16 mouse cellular contexts compared by ENCODE assay signal in genomic region chr7:98842997-98843396, GRCm38 (mm10). TPM values are rescaled to one million over a fixed set of nuclear protein-coding genes. Genes with fewer than 3 reads are reported as not detected.
DNase-seq lines count a peak whose midpoint lies in the region; ATAC-seq and TF ChIP-seq lines count a peak whose summit lies in the region.
"Had no signal": no experiment of that assay in that cellular context is flagged by ENCODE, and none has a peak within 500 bp of the region (broad histone marks: within the 10 kb centered on the region; RNA-seq: fewer than 3 reads in every experiment).

No protein-coding gene starts in this region.

- no peaks in the 10 kb centered on the region for H3K9me3 ChIP-seq in kidney, embryonic 15.5 days (replicated peaks)
- no peaks in the 10 kb centered on the region for H3K9me3 ChIP-seq in kidney, embryonic 16.5 days (ENCODE audit: low read length)
- H3K9me3 ChIP-seq in intestine, embryonic 15.5 days: no peaks in the 10 kb centered on the region
- no peaks in the 10 kb centered on the region for H3K9me3 ChIP-seq in limb, embryonic 10.5 days (replicated peaks)
- H3K9me3 ChIP-seq: forebrain, embryonic 13.5 days; hindbrain, embryonic 15.5 days had no signal

- 0 out of 2 replicates have a peak overlapping the region, but pooled peaks have one; percentile 14 for H3K4me2 ChIP-seq in kidney, embryonic 15.5 days
- H3K4me2 ChIP-seq in kidney, embryonic 16.5 days (replicated peaks; ENCODE audit: low read depth, low read length): no peak overlapping the region
- H3K4me2 ChIP-seq in intestine, embryonic 15.5 days (replicated peaks): no peak overlapping the region
- H3K4me2 ChIP-seq: forebrain, embryonic 13.5 days; hindbrain, embryonic 15.5 days had no signal

- peak overlapping the region; percentile 2; the same call in 1 of the 2 replicates for H3K9ac ChIP-seq in kidney, embryonic 15.5 days
- H3K9ac ChIP-seq in kidney, embryonic 16.5 days (replicated peaks; ENCODE audit: low read length): no peak overlapping the region; the same call in 1 of the 2 replicates
- H3K9ac ChIP-seq in intestine, embryonic 15.5 days: no peak overlapping the region
- H3K9ac ChIP-seq: forebrain, embryonic 13.5 days; forebrain, postnatal 0 days; hindbrain, embryonic 15.5 days had no signal

- H3K4me3 ChIP-seq in kidney, embryonic 15.5 days (replicated peaks): no peak overlapping the region
- H3K4me3 ChIP-seq in kidney, embryonic 16.5 days (ENCODE audit: low read length): no peak overlapping the region
- no peak overlapping the region for H3K4me3 ChIP-seq in intestine, embryonic 15.5 days (replicated peaks)
- H3K4me3 ChIP-seq in limb, embryonic 10.5 days: peak overlapping the region; percentile 20
- no peak overlapping the region for H3K4me3 ChIP-seq in layer of hippocampus, adult 2 months
- H3K4me3 ChIP-seq: forebrain, embryonic 13.5 days; hindbrain, embryonic 15.5 days had no signal

- ATAC-seq in kidney, embryonic 15.5 days (replicated peaks; ENCODE audit: low FRiP score): no peak
- ATAC-seq in kidney, embryonic 16.5 days (ENCODE audit: low FRiP score, low TSS enrichment): no peak
- peak; percentile 45 for ATAC-seq in intestine, embryonic 15.5 days
- ATAC-seq: forebrain, postnatal 0 days had no signal

- DNase-seq in limb, embryonic 10.5 days (ENCODE audit: low spot score): no peak
- no peak for DNase-seq in lung, postnatal 14 days
- no peak for DNase-seq in layer of hippocampus, adult 2 months (ENCODE audit: low spot score in 2 of 2)
- DNase-seq: adrenal gland, adult 2 months; adrenal gland, postnatal 36 days; cerebellum, adult 2 months; cerebellum, postnatal 10 days; forebrain, postnatal 0 days; gastrocnemius, postnatal 25 days; heart, adult 11 months had no signal

- H3K27me3 ChIP-seq in kidney, embryonic 15.5 days: peaks cover 65% of the 10 kb centered on the region
- peaks cover 30% of the 10 kb centered on the region for H3K27me3 ChIP-seq in kidney, embryonic 16.5 days (ENCODE audit: insufficient read depth, low read length)
- peaks cover 14% of the 10 kb centered on the region for H3K27me3 ChIP-seq in intestine, embryonic 15.5 days (replicated peaks)
- H3K27me3 ChIP-seq in limb, embryonic 10.5 days (ENCODE audit: low read depth, poor library complexity, severe bottlenecking): peaks cover 95% of the 10 kb centered on the region

- no peak for TF ChIP-seq CTCF in layer of hippocampus, adult 2 months (conservative IDR thresholded peaks at IDR 0.05)

- H3K36me3 ChIP-seq in kidney, embryonic 15.5 days: peaks cover 3% of the 10 kb centered on the region; the same call in 1 of the 2 replicates
- H3K36me3 ChIP-seq in kidney, embryonic 16.5 days (ENCODE audit: insufficient read depth, low read length): no peaks in the 10 kb centered on the region
- no peaks in the 10 kb centered on the region for H3K36me3 ChIP-seq in intestine, embryonic 15.5 days
- peaks cover 13% of the 10 kb centered on the region for H3K36me3 ChIP-seq in limb, embryonic 10.5 days
- H3K36me3 ChIP-seq: hindbrain, embryonic 15.5 days had no signal

- 85% methylated on average over 3 of the region's 3 CpGs for WGBS in kidney, embryonic 15.5 days
- 85% methylated on average over 3 of the region's 3 CpGs for WGBS in kidney, embryonic 16.5 days
- 96% methylated on average over 3 of the region's 3 CpGs for WGBS in intestine, embryonic 15.5 days
- 86% methylated on average over 3 of the region's 3 CpGs for WGBS in limb, embryonic 10.5 days

- H3K27ac ChIP-seq in kidney, embryonic 15.5 days: no peak overlapping the region
- H3K27ac ChIP-seq in kidney, embryonic 16.5 days (ENCODE audit: low read length): no peak overlapping the region
- no peak overlapping the region for H3K27ac ChIP-seq in intestine, embryonic 15.5 days
- no peak overlapping the region; the same call in 1 of the 2 replicates for H3K27ac ChIP-seq in limb, embryonic 10.5 days
- H3K27ac ChIP-seq in layer of hippocampus, adult 2 months: no peak overlapping the region
- H3K27ac ChIP-seq: forebrain, embryonic 13.5 days; hindbrain, embryonic 15.5 days had no signal

- peaks cover 50% of the 10 kb centered on the region for H3K4me1 ChIP-seq in kidney, embryonic 15.5 days
- peaks cover 43% of the 10 kb centered on the region for H3K4me1 ChIP-seq in kidney, embryonic 16.5 days (ENCODE audit: insufficient read depth, low read length)
- peaks cover 39% of the 10 kb centered on the region for H3K4me1 ChIP-seq in intestine, embryonic 15.5 days (replicated peaks)
- peaks cover 84% of the 10 kb centered on the region for H3K4me1 ChIP-seq in limb, embryonic 10.5 days

RNA-seq across cellular contexts. Expression of gene Wnt11, which starts 8.1 kb away (rescaled TPM):
- 35.5 and 36.9 TPM in 2 replicates for polyA plus RNA-seq in kidney, embryonic 15.5 days (2015; fragmentation: Nextera tagmentation; extraction: Ambion mirVana)
- polyA plus RNA-seq in kidney, embryonic 16.5 days (2015; fragmentation: Nextera tagmentation; extraction: Ambion mirVana): 32.4 and 33.3 TPM in 2 replicates
- polyA plus RNA-seq in intestine, embryonic 15.5 days (2015; fragmentation: Nextera tagmentation; extraction: Ambion mirVana): 1.7 and 1.8 TPM in 2 replicates
- 10.3 and 19.3 TPM in 2 replicates for polyA plus RNA-seq in limb, embryonic 10.5 days (2016; fragmentation: Nextera tagmentation; extraction: Ambion mirVana)
- 1 to 10 TPM; 2.0 to 2.5 TPM for total RNA-seq in layer of hippocampus, adult 2 months (2021)
- total RNA-seq: common myeloid progenitor, adult 5-6 weeks had no signal
